In genomic region chr11:11744222-11744621, GRCm38 (mm10) we compare ENCODE assay signal across 30 mouse cellular contexts.
"Had no signal": no experiment of that assay in that cellular context is flagged by ENCODE, and none has a peak within 500 bp of the region (broad histone marks: within the 10 kb centered on the region; RNA-seq: fewer than 3 reads in every experiment).

No protein-coding gene starts in this region.

- H3K27me3 ChIP-seq: limb, embryonic 13.5 days; limb, embryonic 15.5 days; liver, embryonic 13.5 days; liver, embryonic 15.5 days; lung, embryonic 15.5 days; megakaryocyte, embryonic 14.5 days; midbrain, embryonic 12.5 days; midbrain, embryonic 13.5 days; midbrain, embryonic 15.5 days; neural tube, embryonic 12.5 days had no signal

- H3K9me3 ChIP-seq: limb, embryonic 10.5 days; limb, embryonic 12.5 days; limb, embryonic 13.5 days; limb, embryonic 15.5 days; liver, embryonic 13.5 days; liver, embryonic 15.5 days; lung, embryonic 15.5 days; megakaryocyte, embryonic 14.5 days; midbrain, embryonic 12.5 days; midbrain, embryonic 13.5 days; midbrain, embryonic 15.5 days; neural tube, embryonic 12.5 days had no signal

- H3K4me3 ChIP-seq: limb, embryonic 10.5 days; limb, embryonic 12.5 days; limb, embryonic 13.5 days; limb, embryonic 15.5 days; liver, embryonic 13.5 days; liver, embryonic 15.5 days; lung, embryonic 15.5 days; megakaryocyte, embryonic 14.5 days; midbrain, embryonic 10.5 days; midbrain, embryonic 12.5 days; midbrain, embryonic 13.5 days; midbrain, embryonic 15.5 days; myocyte; neural tube, embryonic 12.5 days had no signal

- H3K9ac ChIP-seq: limb, embryonic 12.5 days; limb, embryonic 13.5 days; limb, embryonic 15.5 days; liver, embryonic 13.5 days; liver, embryonic 14.5 days; liver, postnatal 0 days; lung, embryonic 14.5 days; lung, embryonic 15.5 days; midbrain, embryonic 12.5 days; midbrain, embryonic 13.5 days; midbrain, embryonic 15.5 days; neural tube, embryonic 12.5 days had no signal

- ATAC-seq: liver, postnatal 0 days; lung, postnatal 0 days; midbrain, embryonic 13.5 days; midbrain, embryonic 15.5 days; midbrain, embryonic 16.5 days had no signal

- H3K36me3 ChIP-seq: limb, embryonic 10.5 days; limb, embryonic 12.5 days; limb, embryonic 13.5 days; limb, embryonic 15.5 days; lung, embryonic 15.5 days; midbrain, embryonic 10.5 days; midbrain, embryonic 12.5 days; midbrain, embryonic 13.5 days; midbrain, embryonic 15.5 days; neural tube, embryonic 12.5 days had no signal

- H3K4me1 ChIP-seq: limb, embryonic 10.5 days; limb, embryonic 12.5 days; limb, embryonic 13.5 days; limb, embryonic 15.5 days; lung, embryonic 15.5 days; midbrain, embryonic 12.5 days; midbrain, embryonic 13.5 days; midbrain, embryonic 15.5 days had no signal

- DNase-seq: left cerebral cortex, postnatal 4 days; liver, embryonic 13.5 days; liver, postnatal 0 days; lung, adult 18-20 months; lung, adult 2 months; lung, embryonic 14.5 days; lung, postnatal 10 days; lung, postnatal 14 days; lung, postnatal 36 days; lung, postnatal 4 days; midbrain, embryonic 14.5 days had no signal

- H3K4me2 ChIP-seq: limb, embryonic 12.5 days; limb, embryonic 13.5 days; limb, embryonic 15.5 days; liver, embryonic 11.5 days; liver, embryonic 13.5 days; liver, embryonic 15.5 days; lung, embryonic 14.5 days; lung, embryonic 15.5 days; midbrain, embryonic 11.5 days; midbrain, embryonic 12.5 days; midbrain, embryonic 13.5 days; midbrain, embryonic 15.5 days; neural tube, embryonic 12.5 days had no signal

- H3K27ac ChIP-seq: limb, embryonic 10.5 days; limb, embryonic 12.5 days; limb, embryonic 13.5 days; limb, embryonic 15.5 days; lung, embryonic 15.5 days; macrophage; midbrain, embryonic 10.5 days; midbrain, embryonic 12.5 days; midbrain, embryonic 13.5 days; midbrain, embryonic 15.5 days; neural tube, embryonic 12.5 days had no signal
